Mouse (Mus musculus) thymus, postnatal 14 days (tissue): ENCODE data around the gene Ppp1r12b.
A peak's percentile ranks its signal among the peaks of the same experiment; 100 is the strongest.

ENCODE experiments used
- DNase-seq: peaks from one replicate; pipeline ENCODE4 v3.0.0; 2021

Gene Ppp1r12b

DNA sequence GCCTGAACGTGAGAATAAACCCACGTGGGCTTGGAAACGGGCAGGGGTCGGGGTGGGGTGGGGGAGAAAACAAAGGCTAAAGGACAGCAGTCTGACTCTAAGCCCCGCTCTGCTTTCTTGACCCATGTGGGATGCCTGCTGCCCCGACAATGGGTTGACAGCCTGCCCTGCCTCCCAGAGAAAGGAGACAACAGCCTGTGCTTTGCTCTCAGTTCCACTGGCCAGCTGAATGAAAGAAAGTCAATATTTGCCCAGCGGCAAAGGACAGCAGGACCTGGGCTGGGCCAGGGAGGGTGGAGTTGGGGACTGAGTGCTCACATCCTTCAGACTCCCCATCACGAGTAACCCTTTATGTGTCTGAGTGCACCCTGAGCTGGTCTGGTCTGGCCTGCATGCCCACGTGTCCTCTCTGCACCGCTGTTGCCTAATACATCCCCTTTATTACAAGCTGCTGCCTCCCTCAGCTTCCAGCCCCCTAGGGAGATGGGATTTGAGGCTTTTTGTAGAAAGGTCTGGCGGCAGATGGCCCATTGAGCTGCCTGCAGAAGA lies 242.2 kb downstream of the Ppp1r12b start:
- DNase-seq = no peak

DNA sequence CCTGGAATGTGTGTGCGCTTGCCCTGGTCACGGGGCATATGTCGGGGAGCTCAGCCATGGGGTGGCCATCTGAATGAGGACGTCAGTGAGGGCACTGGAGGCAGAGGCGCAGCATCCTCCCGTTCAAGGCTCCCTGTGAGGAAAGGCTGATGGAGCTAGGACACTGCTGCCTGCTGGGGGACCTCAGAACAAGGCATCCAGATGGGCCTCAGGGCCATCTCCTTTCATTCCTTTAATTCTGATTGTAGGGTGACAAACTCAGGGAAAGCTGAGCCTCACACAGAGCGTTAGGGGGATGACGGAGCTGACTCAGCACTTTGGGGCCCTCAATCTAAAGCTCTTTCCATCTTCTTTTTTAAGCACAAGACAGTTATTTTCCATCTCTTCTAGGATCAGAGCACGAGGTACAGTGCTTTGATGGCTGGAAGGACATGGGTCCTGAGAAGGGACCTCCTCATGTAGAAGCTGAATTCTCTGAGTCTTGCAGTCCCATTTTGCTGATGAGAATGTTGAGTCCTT lies 242.9 kb downstream of the Ppp1r12b start:
- DNase-seq = no peak

DNA sequence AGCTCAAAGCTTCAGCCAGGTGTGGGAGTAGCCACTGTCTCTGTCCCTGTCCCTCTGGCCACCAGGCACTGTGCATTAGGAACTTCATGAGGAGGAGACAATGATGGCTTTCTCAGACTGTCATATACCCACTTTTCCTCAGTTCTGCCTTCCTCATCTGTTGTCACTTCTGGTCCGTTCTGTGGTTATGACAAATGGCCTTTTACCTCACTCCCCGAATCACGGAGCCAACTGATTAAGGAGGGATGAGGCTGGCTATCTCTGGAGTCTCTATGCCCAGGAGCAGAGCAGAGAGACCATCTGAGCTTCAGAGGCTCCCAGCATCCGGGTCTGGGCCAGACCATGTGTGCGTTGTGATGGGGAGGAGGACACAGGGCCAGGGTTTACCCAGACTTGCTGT lies 244.1 kb downstream of the Ppp1r12b start:
- DNase-seq = no peak

DNA sequence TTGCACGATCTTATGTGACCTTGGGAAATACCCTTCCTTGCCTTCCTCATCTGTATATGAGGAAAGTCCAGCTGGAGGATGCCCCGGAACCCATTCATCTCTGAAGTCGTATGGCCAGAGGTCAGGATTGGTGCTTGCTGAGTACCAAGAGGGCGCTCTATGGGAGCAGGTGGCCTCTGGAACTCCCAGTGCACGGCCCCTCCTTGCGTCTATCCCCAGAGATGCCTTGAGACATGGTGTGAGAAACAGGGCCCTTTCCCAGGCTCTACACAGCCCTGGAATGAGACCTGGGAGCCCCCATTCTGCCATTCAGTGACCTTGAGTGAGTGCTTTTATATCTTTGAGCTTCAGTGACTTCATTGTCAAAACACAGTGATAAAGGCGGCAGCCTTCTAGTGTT lies 244.7 kb downstream of the Ppp1r12b start:
- no peak for DNase-seq

DNA sequence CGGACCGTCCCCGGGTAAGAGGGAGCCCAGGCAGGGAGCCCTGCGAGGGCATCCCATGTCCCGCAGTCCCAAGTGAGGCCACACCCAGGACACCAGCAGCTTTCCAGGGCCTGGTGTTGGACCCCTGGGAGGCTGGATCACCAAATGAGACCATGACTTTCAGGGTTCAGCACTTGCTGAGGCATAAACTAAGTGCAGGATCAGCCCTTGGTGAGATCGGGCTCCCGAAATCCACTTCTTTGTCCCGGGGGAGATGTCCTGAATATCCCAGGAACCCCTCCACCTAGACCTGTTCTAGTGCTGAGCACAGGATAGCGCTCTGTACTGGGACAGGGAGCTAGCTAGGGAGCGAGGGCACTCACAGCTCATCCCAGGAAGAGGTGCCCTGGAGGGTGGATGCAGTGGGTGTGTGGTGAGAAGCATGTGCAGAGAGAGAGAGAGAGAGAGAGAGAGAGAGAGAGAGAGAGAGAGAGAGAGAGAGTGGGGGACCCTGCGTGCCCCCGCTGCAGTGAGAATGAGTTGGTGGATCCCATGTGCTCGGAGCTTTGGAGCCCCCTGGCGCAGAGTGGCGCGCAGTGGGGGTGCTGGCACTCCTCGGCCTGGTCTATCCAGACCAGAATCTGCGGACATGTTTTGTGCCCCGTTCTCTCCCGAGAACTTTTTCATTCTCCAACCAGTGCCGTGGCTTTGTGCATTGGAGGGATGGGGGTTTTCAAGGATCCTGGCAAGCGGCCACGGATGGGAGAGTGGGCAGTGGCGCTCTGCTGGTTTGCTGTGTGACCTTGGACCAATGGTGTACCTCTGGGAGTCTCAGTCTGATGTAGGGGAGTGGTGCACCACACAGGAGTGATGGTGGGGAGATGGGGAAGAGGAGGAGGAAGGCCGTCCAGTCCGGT lies 246.1 kb downstream of the Ppp1r12b start:
- no peak for DNase-seq

DNA sequence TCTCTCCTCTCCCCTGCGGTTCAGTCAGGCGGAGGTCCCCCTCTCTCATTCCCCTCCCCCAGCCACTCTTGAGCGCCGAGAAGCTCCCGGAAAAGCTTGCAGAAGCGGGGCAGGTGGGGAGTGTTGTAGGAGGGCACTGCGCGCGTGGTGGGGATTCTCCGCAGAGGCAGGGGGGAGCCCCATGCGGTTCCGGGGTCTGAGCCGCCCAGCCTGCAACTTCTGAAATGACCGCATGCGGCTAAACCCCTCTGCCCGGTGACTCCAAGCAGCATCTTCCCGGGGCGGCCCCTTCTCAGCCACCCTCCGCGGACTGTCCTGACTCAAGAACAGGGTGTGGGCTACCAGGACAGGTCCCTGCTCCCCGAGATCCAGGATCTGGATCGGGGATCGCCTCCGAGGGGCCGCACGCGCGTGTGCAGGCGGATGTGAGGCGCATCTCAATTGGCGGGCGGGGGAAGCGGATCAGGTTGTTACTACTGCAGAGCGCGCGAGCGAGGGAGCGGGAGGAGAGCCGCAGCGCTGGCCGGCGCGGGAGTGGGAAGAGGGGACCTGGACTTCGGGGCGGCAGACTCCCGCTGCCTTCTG lies 246.8 kb downstream of the Ppp1r12b start:
- peak; percentile 81 for DNase-seq

DNA sequence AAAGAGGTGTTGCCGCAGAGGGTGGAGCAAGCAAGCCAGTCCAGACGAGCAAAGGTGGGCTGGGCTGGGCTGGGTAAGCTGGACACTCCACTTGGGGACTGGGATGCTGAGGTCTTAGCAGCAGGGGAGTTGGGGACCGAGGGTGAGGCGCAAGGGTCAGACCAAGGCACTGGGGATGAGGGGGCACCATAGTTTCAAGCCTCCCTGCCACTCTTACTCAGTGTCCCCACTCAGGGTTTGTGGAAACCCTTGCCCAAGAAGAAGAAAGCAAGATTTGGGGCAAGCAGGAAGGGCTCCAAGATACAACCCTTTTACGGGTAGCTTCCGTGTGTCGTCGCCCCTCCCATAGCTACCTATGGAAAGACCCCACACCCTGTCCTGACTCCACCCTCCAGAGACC lies 247.5 kb downstream of the Ppp1r12b start:
- no peak for DNase-seq

DNA sequence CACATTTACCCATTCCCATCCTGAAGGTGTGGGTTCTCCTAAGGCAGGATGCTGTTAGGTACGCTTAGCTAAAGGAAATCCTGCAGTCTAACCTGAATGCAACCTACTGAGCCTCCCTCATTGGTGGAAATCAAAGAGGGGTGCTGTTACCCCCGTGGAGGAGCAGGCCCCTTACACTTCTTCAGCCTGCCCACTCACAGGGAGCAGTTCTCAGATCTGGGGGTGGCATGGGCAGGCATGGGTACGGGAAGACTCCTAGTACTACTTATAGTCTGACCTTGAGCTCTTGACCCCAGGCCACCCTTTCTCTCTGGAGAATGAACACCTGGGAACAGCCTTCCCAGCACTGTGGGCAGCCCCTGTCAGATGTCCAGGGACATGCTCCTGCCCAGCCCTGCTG lies 248.2 kb downstream of the Ppp1r12b start:
- DNase-seq = no peak

DNA sequence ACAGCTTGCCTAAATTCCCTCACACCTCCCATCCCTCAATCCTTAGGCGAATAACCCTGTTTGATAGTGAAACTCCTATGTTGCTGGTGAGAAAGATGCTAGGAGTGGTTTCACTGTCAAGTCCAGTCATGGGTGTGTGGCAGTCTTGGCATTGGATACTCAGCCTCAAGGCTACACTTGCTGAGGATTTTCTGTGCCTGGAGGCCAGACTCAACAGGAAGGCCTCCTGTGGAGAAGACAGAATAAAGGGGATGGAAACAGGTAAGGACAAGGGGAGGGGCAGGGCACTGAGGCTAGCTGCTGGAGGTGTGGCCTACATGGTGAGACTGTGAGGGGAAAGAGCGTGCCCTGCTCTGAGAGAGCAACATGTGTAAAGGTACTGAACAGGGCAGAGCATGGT lies 249.2 kb downstream of the Ppp1r12b start:
- DNase-seq = no peak
